Mouse (Mus musculus): ENCODE results near the gene Gm49325.
"Not testable (repeated sequence)": the region's sequence is repeated elsewhere in the genome, so short reads cannot be mapped to it uniquely, and the experiment has no call there.

The Gm49325 gene

GRCm38 (mm10) chr10:77682994-77683393 is 77.0 kb downstream of the Gm49325 start:
- DNase-seq (ENCODE audit: low read depth, low spot score) = no peak

- DNase-seq (ENCODE audit: low read depth, low spot score) = no peak
Observed at GRCm38 (mm10) chr10:77684181-77684580, 78.2 kb downstream of the Gm49325 start.

DNA sequence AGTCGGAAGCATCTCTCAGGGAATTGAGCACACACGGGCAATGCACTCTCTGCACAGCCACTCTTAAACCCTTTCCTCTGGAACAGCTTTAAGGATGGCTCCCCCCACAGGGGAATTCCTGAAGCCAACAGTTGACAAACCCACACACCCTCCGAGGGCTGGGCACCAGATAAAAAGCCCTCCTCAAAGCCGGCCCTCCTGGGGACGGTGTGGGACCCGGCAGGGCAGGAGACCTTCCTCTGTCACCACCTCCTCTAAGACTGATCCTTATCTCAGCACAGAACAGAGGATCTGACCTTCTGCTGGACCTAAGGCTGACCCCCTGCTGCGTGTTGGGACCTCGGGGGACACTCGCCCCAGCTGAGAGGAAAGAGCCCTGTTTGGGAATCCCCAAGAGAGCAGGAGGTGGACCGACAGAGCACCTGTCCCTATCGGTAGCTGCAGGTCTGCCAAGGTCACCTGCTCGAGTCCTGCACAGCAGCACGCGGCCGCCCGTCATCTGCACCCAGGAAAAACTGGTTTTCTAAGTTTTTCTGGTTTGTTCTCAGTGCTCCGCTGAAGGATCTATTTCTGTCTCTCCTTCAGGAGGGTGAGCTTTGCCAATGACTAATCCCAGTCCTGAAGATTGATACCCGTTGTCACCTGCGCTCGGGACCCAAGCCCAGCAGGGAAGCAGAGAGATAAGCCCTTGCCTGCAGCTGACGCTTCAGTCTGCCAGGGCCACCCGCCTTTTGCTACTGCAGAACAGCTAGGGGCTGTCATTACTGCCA is 80.1 kb downstream of the Gm49325 start, which contains the start of gene Tspear:
Gene Tspear (plus strand): TSS at position 675 of the 770 bp plus-strand sequence.
- no peak for DNase-seq (ENCODE audit: low read depth, low spot score)

- DNase-seq (ENCODE audit: low read depth, low spot score) = no peak
Observed at GRCm38 (mm10) chr10:77687021-77687420, 81.0 kb downstream of the Gm49325 start.

- DNase-seq (ENCODE audit: low read depth, low spot score) = not testable (repeated sequence)
Observed at GRCm38 (mm10) chr10:77690356-77690807, 84.4 kb downstream of the Gm49325 start, which contains the start of gene Gm19402. Gene Gm19402, minus strand, starts transcription at chr10:77690757.

All from ES-CJ7 (cell line).